Mouse (Mus musculus): ENCODE measurements around the gene Pank2.

- TF ChIP-seq CTCF (IDR thresholded peaks at IDR 0.05; ENCODE audit: borderline replicate concordance, insufficient read depth, low read depth, low read length), result no peak
- no peak for TF ChIP-seq POLR2A (IDR thresholded peaks at IDR 0.05; ENCODE audit: borderline replicate concordance, insufficient read depth, low read length)
Observed at GRCm38 (mm10) chr2:131234970-131235635, 27.2 kb upstream of the Pank2 start.
